Mouse (Mus musculus) frontal cortex, postnatal 36 days (tissue): ENCODE data around the gene Hoxb6.

ENCODE experiments used
- DNase-seq, 2 experiments: peaks; one replicate each; pipeline ENCODE4 v3.0.0; 2022; ENCODE audit warnings: low spot score in 2 of 2

Hoxb6 gene

DNA sequence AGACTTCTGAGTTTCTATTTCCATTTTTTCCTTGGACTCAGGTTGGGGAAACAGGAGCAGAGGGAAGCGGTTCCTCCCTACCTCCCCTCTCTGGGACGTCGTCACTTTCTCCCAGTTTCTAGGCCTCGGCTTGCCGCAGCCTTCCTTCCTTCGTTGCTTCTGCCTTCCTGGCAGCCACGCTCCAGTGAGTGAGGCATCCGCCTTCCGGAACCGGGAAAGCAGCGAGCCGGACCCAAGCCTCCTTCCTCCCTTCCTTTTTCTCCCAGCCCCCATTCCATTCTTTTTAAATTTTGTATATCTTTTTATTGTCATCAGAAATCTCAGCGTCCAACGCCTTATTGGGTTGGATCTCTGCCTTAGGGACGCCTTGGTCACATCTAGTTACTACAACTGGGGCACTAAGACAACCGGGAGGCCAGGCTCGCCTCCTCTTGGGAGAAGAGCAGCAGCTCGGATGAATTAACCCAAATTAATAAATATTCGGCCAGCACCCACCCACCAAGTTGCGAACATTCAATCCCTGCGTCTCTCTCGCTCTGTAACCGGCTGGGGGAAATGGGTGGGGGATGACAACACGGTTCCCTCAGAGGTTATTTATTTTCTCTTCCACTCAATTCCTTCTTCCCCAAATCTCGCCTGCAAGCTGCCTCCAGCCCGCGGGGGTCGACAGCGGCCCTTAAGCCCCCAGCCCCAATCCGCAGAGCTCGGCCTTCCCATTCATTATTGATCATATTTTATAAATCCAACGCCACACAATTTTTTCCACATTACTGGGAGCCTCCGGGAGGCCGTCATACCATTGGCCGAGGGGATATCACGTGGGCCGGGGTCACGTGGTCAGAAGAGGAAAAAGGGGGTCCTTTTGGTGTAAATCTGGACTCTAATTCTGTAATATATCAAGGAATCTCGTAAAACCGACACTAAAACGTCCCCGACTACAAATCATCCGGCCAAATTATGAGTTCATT lies 6.2 kb upstream of the Hoxb6 start, which contains the start of gene Hoxb7:
TSS of gene Hoxb7 (plus strand) at position 853 of the 968 bp plus-strand sequence.
- DNase-seq = no peak

GRCm38 (mm10) chr11:96286739-96287385 lies 5.4 kb upstream of the Hoxb6 start:
- no peak for DNase-seq

DNA sequence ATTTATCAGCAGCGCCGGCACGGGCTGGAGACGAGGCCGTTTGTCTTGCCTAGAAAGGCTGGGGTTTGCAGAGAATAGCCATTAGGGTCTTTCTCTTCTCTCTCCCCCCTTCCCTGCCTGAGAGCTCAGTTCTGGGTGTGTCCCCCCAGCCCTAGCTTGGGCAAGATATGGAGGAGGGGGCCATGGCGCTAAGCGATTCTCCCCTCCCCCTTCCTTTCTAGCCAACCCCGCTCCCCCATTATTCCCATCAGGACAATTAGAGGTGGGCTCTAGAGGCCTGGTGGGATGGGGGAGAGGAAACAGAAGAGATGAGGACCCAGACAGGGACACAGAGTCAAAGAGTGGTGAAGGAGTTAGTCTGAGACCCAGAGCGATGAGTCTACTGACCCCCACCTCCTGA lies 4.9 kb upstream of the Hoxb6 start:
- no peak for DNase-seq

- DNase-seq = no peak
These were observed 3.6 kb upstream of the Hoxb6 start for GRCm38 (mm10) chr11:96288455-96289221.

GRCm38 (mm10) chr11:96289293-96289692 lies 3.0 kb upstream of the Hoxb6 start:
- DNase-seq = no peak

GRCm38 (mm10) chr11:96289837-96290236 lies 2.4 kb upstream of the Hoxb6 start:
- DNase-seq = no peak

DNA sequence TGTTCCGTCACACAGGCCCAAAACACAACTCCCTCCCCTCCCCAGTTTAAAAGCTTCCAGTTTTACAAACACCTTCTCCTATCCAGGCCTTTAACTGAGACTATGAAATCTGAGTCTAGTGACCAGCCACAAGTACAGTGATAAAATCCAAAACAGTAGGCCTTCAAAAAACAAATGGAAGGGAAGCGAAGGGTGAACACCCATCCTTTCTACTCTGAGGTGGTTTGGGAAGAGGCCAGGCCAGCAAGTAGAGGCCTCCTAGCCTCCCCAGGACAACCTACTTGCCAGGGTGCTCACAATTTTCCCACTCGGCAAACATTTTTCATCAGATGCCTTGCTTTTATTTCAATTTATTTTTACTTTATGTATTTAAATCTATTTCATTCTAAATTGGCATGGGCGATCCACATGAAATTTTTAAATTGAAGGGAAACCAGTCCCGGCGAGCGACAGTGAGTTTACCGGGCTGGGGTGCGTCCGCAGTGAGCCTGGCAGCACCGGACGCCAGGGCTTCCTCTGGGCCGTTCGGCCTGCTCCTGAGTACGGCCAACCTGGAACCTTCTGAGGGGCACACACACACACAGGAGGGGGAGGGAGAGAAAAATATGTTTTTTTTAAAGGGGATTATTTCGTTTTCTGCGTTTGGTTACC lies 1.4 kb upstream of the Hoxb6 start:
- DNase-seq = no peak

DNA sequence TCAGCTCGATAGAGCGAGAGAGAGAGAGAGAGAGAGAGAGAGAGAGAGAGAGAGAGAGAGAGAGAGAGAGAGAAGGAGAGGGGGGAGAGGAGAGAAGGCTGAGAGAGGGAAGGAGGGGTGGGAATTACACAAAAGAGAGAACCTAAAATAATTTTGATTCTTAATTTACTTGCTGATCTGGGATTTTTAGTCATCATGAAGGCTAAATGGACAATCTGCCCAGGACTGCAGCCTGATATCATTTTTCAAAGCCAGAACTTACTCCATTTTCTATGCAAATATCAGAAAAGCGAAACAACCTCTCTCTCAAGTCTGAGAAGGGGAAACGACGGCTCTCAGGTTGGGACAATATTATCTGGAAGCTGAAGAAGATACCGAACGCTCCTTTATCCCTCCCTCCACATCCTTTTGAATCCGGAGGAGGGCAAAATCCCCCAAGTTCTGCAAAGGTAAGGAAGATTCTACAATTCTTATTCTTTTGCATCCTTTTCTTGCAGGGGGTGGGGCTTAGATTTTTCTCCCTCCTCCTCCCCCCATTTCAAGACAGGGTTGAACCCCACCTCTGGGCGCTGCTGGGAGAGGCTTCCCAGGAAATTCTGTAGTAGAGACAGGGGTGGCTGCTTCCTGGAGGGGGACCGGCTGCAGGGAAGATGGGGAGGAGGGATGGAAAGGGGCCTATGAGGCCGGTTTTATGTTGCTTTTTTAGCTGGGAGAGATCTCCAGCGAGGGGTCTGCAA lies 457 bp downstream of the Hoxb6 start:
- no peak for DNase-seq

DNA sequence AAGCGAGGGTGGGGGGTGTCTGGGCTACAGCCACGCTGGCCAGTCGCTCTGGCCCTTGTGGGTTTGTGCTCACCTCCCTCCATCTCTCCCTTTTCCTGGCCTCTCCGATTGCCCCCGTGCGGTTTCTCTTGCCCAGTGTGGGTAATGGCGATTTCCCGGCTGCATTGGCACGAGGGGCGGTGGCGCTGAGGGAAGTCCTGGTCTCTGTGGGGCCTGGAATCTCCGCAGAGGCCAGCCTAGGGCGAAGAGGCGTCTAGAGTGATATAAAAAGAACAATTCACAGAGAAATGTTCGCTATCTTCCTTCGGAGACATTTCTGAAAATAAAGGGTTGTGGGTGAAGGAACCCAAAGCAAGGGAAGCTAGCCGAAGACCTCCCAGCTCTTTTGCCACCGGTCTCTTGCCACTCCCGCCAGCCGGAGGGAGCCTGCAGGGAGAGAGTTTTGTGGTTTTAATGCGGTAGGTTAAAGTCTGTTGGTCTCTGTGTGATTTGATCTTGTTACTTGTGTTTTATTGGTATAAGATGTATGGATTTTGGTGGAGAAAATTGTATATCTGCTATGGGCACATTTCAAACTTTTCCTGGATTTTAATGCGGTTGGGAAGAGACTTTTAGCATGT lies 1.1 kb downstream of the Hoxb6 start:
- DNase-seq = no peak

- DNase-seq = peak in 1 of 2 experiments; percentile 35
These were observed 2.2 kb downstream of the Hoxb6 start for GRCm38 (mm10) chr11:96294245-96295091.

DNA sequence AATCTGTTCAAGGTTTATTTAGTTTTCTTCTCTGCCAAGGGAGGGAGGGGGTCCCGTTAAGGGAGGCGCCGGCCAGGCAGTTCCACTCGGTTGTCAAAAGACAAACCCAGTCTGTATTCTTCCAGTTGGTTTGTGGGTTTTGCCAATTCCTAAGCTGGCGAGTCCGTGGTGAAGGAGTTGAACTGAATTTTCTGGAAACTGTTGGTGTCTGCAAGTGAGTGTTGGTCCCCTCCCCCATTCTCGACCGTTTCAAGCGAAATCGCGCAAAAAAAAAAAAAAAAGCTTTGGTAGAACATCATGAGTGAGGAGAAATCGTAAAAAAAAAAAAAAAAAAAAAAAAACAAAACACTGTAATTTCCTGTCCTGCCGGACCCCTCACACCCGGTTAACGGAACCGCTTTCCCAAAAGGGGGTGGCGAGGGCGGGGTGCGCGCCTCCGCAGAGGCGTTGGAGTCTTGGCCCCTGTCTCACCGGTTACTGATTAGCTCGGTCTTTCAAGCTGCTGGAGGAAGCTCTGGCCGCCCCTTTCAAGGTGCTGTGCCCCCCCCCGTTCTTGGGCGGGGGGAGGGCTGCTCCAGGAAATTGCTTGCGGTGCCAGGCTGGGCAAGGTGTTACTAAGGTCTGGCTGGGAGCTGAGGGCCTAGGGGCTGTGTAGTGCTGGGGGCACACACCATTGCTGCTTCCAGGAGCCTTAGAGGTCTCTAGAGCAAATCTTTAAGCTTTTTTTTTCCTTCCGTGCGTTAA lies 3.0 kb downstream of the Hoxb6 start:
- no peak for DNase-seq

- DNase-seq = no peak
These were observed 4.7 kb downstream of the Hoxb6 start for GRCm38 (mm10) chr11:96296997-96297396.

GRCm38 (mm10) chr11:96297428-96297827 lies 5.2 kb downstream of the Hoxb6 start:
- no peak for DNase-seq

GRCm38 (mm10) chr11:96297968-96298635 lies 5.8 kb downstream of the Hoxb6 start:
- DNase-seq = no peak

DNA sequence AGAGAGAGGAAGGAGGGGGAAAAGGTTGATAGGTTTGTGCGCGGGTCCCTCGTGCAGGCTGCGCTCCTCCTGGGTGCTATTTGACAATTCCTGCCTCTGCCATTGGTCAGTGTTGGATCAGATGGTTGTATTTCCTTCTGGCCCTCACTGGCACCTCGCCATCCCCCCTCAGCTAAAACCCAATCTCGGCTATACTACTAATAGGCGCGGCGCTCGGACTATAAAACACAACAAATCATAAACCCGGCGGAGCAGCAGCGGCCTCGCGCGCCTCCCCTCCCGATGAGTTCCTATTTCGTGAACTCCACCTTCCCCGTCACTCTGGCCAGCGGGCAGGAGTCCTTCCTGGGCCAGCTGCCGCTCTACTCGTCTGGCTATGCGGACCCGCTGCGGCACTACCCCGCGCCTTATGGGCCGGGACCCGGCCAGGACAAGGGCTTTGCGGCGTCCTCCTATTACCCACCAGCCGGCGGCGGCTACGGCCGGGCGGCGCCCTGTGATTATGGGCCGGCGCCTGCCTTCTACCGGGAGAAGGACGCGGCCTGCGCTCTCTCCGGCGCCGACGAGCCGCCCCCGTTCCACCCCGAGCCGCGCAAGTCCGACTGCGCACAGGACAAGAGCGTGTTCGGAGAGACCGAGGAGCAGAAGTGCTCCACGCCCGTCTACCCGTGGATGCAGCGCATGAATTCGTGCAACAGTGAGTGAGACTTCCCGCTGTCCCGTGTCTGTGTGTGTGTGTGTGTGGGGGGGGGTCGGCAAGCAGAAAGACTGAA lies 6.8 kb downstream of the Hoxb6 start:
- no peak for DNase-seq

DNA sequence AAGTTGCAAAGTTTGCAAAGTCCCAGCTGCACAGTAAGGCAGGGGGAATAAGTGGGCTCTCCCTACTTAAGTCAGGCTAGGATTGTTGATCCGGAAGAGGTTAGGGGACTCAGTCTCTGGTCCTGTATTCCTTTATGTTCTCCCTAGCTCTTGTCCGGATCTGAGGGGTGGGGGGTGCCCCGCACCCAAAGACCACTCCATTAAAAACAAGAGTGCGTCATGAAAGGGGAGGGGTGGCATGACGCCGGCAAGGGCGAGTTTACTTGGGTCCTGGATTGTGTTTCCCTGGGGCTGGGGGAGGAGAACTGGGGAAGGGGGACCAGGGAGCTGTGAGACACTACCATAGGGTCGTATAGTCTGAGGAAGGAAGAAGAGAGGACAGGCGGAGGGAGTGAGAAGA lies 7.5 kb downstream of the Hoxb6 start:
- DNase-seq = no peak

DNA sequence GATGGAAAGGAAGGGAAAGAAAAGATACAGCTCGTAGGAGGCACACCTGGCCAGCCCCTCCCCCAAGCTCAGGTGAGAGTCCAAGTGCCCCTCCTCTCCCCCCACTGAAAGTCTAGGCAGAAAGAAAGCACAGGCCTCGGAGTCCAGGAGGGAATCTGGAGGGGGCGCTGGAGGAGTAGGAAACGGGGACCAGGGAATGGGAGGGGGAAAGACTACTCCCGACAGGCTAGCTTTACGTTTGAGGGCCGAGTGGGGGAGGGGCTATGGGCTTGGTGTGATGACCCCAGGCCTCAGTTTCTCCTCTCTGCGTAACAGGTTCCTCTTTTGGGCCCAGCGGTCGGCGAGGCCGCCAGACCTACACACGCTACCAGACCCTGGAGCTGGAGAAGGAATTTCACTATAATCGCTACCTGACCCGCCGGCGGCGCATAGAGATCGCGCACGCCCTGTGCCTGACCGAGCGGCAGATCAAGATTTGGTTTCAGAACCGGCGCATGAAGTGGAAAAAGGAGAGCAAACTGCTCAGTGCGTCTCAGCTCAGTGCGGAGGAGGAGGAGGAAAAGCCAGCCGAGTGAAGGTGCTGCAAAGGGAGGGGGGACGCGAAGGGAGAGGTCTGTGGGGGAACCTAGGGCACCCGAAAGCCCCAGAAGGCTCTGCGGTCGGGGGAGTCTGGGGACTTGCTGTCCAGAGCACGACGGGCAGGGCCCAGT lies 8.2 kb downstream of the Hoxb6 start:
- no peak for DNase-seq
